Mouse (Mus musculus): ENCODE measurements around the gene Olfr905. TPM values are rescaled to one million over a fixed set of nuclear protein-coding genes. Genes with fewer than 3 reads are reported as not detected.

The Olfr905 gene
- polyA plus RNA-seq (2015; fragmentation: Nextera tagmentation; extraction: Ambion mirVana): not detected in 2 replicates

GRCm38 (mm10) chr9:38470807-38471206, at the start of gene Olfr905:
Gene Olfr905, plus strand, starts transcription at chr9:38471107.

GRCm38 (mm10) chr9:38429155-38429554, 41.8 kb upstream of the Olfr905 start, which contains the start of gene Olfr901:
Gene Olfr901, plus strand, starts transcription at chr9:38429455.

GRCm38 (mm10) chr9:38447352-38447751, 23.6 kb upstream of the Olfr905 start, which contains the start of gene Olfr902:
Gene Olfr902, plus strand, starts transcription at chr9:38447652.

GRCm38 (mm10) chr9:38462844-38463243, 8.1 kb upstream of the Olfr905 start, which contains the start of gene Olfr904:
Gene Olfr904, plus strand, starts transcription at chr9:38463144.

GRCm38 (mm10) chr9:38486785-38487184, 15.9 kb downstream of the Olfr905 start, which contains the start of gene Olfr906:
Gene Olfr906, plus strand, starts transcription at chr9:38487085.

GRCm38 (mm10) chr9:38495501-38495900, 24.6 kb downstream of the Olfr905 start, which contains the start of gene Olfr907:
Gene Olfr907, plus strand, starts transcription at chr9:38495801.

GRCm38 (mm10) chr9:38521280-38521679, 50.4 kb downstream of the Olfr905 start, which contains the start of gene Olfr911-ps1:
Gene Olfr911-ps1, plus strand, starts transcription at chr9:38521580.

Other genes starting within 250 kb of the Olfr905 start
- not detected in 2 replicates for gene Olfr143, start 218.3 kb upstream of the Olfr905 start, polyA plus RNA-seq (2015; fragmentation: Nextera tagmentation; extraction: Ambion mirVana)
- not detected in 2 replicates for gene Olfr895, start 203.3 kb upstream of the Olfr905 start, polyA plus RNA-seq (2015; fragmentation: Nextera tagmentation; extraction: Ambion mirVana)
- not detected in 2 replicates for gene Olfr896-ps1, start 180.0 kb upstream of the Olfr905 start, polyA plus RNA-seq (2015; fragmentation: Nextera tagmentation; extraction: Ambion mirVana)
- gene Olfr25, start 142.0 kb upstream of the Olfr905 start, polyA plus RNA-seq (2015; fragmentation: Nextera tagmentation; extraction: Ambion mirVana): not detected in 2 replicates
- gene Olfr898, start 122.7 kb upstream of the Olfr905 start, polyA plus RNA-seq (2015; fragmentation: Nextera tagmentation; extraction: Ambion mirVana): not detected in 2 replicates
- gene Olfr250, start 104.2 kb upstream of the Olfr905 start, polyA plus RNA-seq (2015; fragmentation: Nextera tagmentation; extraction: Ambion mirVana): not detected in 2 replicates
- gene Olfr251, start 94.0 kb upstream of the Olfr905 start, polyA plus RNA-seq (2015; fragmentation: Nextera tagmentation; extraction: Ambion mirVana): not detected in 2 replicates
- gene Olfr147, start 69.4 kb upstream of the Olfr905 start, polyA plus RNA-seq (2015; fragmentation: Nextera tagmentation; extraction: Ambion mirVana): not detected in 2 replicates
- not detected in 2 replicates for gene Olfr901, start 41.7 kb upstream of the Olfr905 start, polyA plus RNA-seq (2015; fragmentation: Nextera tagmentation; extraction: Ambion mirVana)
- not detected in 2 replicates for gene Olfr902, start 23.5 kb upstream of the Olfr905 start, polyA plus RNA-seq (2015; fragmentation: Nextera tagmentation; extraction: Ambion mirVana)
- not detected in 2 replicates for gene Olfr904, start 8.0 kb upstream of the Olfr905 start, polyA plus RNA-seq (2015; fragmentation: Nextera tagmentation; extraction: Ambion mirVana)
- gene Olfr906, start 16.0 kb downstream of the Olfr905 start, polyA plus RNA-seq (2015; fragmentation: Nextera tagmentation; extraction: Ambion mirVana): not detected in 2 replicates
- gene Olfr907, start 24.7 kb downstream of the Olfr905 start, polyA plus RNA-seq (2015; fragmentation: Nextera tagmentation; extraction: Ambion mirVana): not detected in 2 replicates
- gene Olfr911-ps1, start 50.5 kb downstream of the Olfr905 start, polyA plus RNA-seq (2015; fragmentation: Nextera tagmentation; extraction: Ambion mirVana): not detected in 2 replicates
- not detected in 2 replicates for gene Olfr910, start 66.7 kb downstream of the Olfr905 start, polyA plus RNA-seq (2015; fragmentation: Nextera tagmentation; extraction: Ambion mirVana)
- not detected in 2 replicates for gene Olfr912, start 109.1 kb downstream of the Olfr905 start, polyA plus RNA-seq (2015; fragmentation: Nextera tagmentation; extraction: Ambion mirVana)
- gene Olfr913, start 121.7 kb downstream of the Olfr905 start, polyA plus RNA-seq (2015; fragmentation: Nextera tagmentation; extraction: Ambion mirVana): not detected in 2 replicates
- gene Olfr914, start 134.0 kb downstream of the Olfr905 start, polyA plus RNA-seq (2015; fragmentation: Nextera tagmentation; extraction: Ambion mirVana): not detected in 2 replicates
- not detected in 2 replicates for gene Olfr916, start 188.8 kb downstream of the Olfr905 start, polyA plus RNA-seq (2015; fragmentation: Nextera tagmentation; extraction: Ambion mirVana)
- gene Olfr917, start 194.7 kb downstream of the Olfr905 start, polyA plus RNA-seq (2015; fragmentation: Nextera tagmentation; extraction: Ambion mirVana): not detected in 2 replicates
- gene Olfr918, start 203.5 kb downstream of the Olfr905 start, polyA plus RNA-seq (2015; fragmentation: Nextera tagmentation; extraction: Ambion mirVana): not detected in 2 replicates
- gene Olfr919, start 232.6 kb downstream of the Olfr905 start, polyA plus RNA-seq (2015; fragmentation: Nextera tagmentation; extraction: Ambion mirVana): not detected in 2 replicates
- 27.9 and 38.3 TPM in 2 replicates for gene Vwa5a, start 247.2 kb downstream of the Olfr905 start, polyA plus RNA-seq (2015; fragmentation: Nextera tagmentation; extraction: Ambion mirVana)